Mouse (Mus musculus) myocyte (in vitro differentiated cells): Measurements from ENCODE around the gene Cbarp.

ENCODE experiments used
- E2F4 ChIP-seq: IDR thresholded peaks from one replicate; pipeline ENCODE4 v1.6.1; 2011; ENCODE audit warnings: mild to moderate bottlenecking, control low read depth, moderate library complexity; ENCODE audit not compliant: insufficient read depth
- MYOG ChIP-seq, 3 experiments: IDR thresholded peaks; one replicate each; pipeline ENCODE4 v1.6.1; 2011; ENCODE audit warnings: control low read depth in 2 of 3, low read depth in 2 of 3, mild to moderate bottlenecking in 2 of 3; ENCODE audit not compliant: insufficient read length in 2 of 3, control insufficient read depth in 1 of 3, insufficient read depth in 1 of 3
- POLR2A ChIP-seq: IDR thresholded peaks from one replicate; pipeline ENCODE4 v1.6.1; 2011; ENCODE audit warnings: low read depth, mild to moderate bottlenecking, control low read depth, moderate library complexity; ENCODE audit not compliant: insufficient read length
- SRF ChIP-seq: IDR thresholded peaks from one replicate; pipeline ENCODE4 v1.6.1; 2011; ENCODE audit warnings: low read depth; ENCODE audit not compliant: control insufficient read depth, insufficient read length
- USF1 ChIP-seq: IDR thresholded peaks from one replicate; pipeline ENCODE4 v1.6.1; 2011; ENCODE audit warnings: low read depth, mild to moderate bottlenecking, control low read depth, moderate library complexity

DNA sequence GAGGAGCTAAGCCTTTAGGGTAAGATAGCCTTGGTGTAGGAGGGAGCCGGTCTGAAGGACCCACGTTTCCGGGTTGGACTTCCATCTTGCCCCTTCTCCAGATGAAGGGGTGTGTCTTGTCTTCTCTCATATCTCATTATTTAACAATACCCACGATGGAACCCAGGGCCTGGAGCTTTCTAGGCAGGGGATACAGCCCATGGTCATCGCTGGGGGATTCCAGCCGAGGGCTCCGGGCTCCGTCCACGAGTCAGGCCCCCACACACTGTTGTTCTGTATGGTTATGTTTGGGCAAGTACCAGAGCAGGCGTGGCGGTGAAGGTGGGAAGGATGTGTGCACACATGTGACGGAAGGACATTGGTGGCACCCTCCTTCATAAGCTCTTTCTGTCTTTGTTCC, 3.5 kb upstream of the Cbarp start:
- TF ChIP-seq E2F4 (no peak), POLR2A (no peak), USF1 (no peak), SRF (no peak), MYOG (IDR thresholded peaks at IDR 0.05; ENCODE audit: control insufficient read depth in 1 of 3, insufficient read depth in 1 of 3, insufficient read length in 2 of 3, low read depth in 2 of 3) (no peak)
